In the genomic region with DNA sequence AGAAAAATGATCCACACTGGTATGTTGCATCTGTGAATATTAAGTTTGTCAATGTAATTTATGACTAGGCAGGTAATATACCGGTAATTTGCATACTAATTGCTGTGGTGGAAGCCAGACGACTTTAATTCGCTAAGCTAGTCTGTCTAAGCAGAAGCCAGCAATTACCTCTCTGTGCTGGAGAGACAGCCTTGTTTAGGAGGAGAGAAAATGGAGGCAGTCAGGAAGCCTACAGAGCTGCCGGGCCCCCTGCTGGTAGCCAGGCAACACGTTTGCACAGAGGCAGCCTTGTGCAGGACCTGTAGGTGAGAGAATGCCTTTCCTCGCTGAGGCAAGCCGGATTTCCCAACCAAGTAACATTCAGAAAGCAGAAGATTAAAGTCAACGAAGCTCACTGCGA, we compare ENCODE assay signal across 8 mouse cellular contexts.
DNase-seq lines count a peak whose midpoint lies in the region; ATAC-seq and TF ChIP-seq lines count a peak whose summit lies in the region.

No protein-coding gene starts in this region.

- peak; percentile 82 for TF ChIP-seq CTCF in lung, adult 2 months (IDR thresholded peaks at IDR 0.05; ENCODE audit: insufficient read depth, low read length)

- no peaks in the 10 kb centered on the region for H3K36me3 ChIP-seq in ES-E14 (ENCODE audit: control insufficient read depth, insufficient read depth, low read length, poor library complexity, severe bottlenecking)
- no peaks in the 10 kb centered on the region for H3K36me3 ChIP-seq in forebrain, embryonic 15.5 days

- no peak overlapping the region for H3K4me3 ChIP-seq in ES-E14 (ENCODE audit: insufficient read depth in 1 of 2, low read depth in 1 of 2, low read length in 2 of 2, poor library complexity in 1 of 2, severe bottlenecking in 1 of 2)
- no peak overlapping the region for H3K4me3 ChIP-seq in forebrain, embryonic 15.5 days
- no peak overlapping the region for H3K4me3 ChIP-seq in lung, adult 2 months (replicated peaks; ENCODE audit: extremely low read depth, low read depth, low read length)

- no peak overlapping the region for H3K9ac ChIP-seq in ES-E14 (ENCODE audit: insufficient read depth, low read depth, low read length, poor library complexity, severe bottlenecking)
- H3K9ac ChIP-seq in forebrain, embryonic 15.5 days (replicated peaks): no peak overlapping the region

- H3K27ac ChIP-seq in ES-E14 (ENCODE audit: insufficient read depth, low read depth, low read length, poor library complexity, severe bottlenecking): no peak overlapping the region
- peak overlapping the region; percentile 62 for H3K27ac ChIP-seq in forebrain, embryonic 15.5 days (replicated peaks)

- 4% methylated on average over 9 of the region's 9 CpGs for WGBS in forebrain, embryonic 15.5 days
- WGBS in lung, adult 2 months: 9% methylated on average over 9 of the region's 9 CpGs

- peak; percentile 60 for DNase-seq in ES-E14 (ENCODE audit: low read depth, low spot score)
- DNase-seq in cerebellum, adult 11-12 months: peak; percentile 8
- peak; percentile 45 for DNase-seq in heart, postnatal 25 days (ENCODE audit: low spot score)
- DNase-seq in layer of hippocampus, adult 11-12 months (ENCODE audit: low spot score): peak; percentile 83
- peak; percentile 62 for DNase-seq in lung, adult 2 months
- peak; percentile 64 for DNase-seq in testis, postnatal 14 days (ENCODE audit: low spot score)

- no peak for TF ChIP-seq POLR2A in lung, adult 2 months (IDR thresholded peaks at IDR 0.05; ENCODE audit: borderline replicate concordance, extremely low read depth, low read depth, low read length)

- H3K4me1 ChIP-seq in ES-E14 (ENCODE audit: control insufficient read depth in 2 of 2, insufficient read depth in 2 of 2, low read length in 2 of 2, poor library complexity in 1 of 2): peaks cover 4 to 16% of the 10 kb centered on the region in 2 experiments; a peak in 2 of 4 replicates
- peaks cover 11% of the 10 kb centered on the region for H3K4me1 ChIP-seq in forebrain, embryonic 15.5 days
- H3K4me1 ChIP-seq in lung, adult 2 months (ENCODE audit: control insufficient read depth, insufficient read depth, low read length): peaks cover 2% of the 10 kb centered on the region; the same call in 1 of the 2 replicates

- no peaks in the 10 kb centered on the region for H3K9me3 ChIP-seq in ES-E14 (ENCODE audit: control insufficient read depth, insufficient read depth, low read depth, low read length)
- no peaks in the 10 kb centered on the region for H3K9me3 ChIP-seq in forebrain, embryonic 15.5 days

- H3K4me2 ChIP-seq in forebrain, embryonic 15.5 days (replicated peaks): peak overlapping the region; percentile 16

- intact Hi-C loops in heart, postnatal 25 days (cut with DNase I): loop anchor here (1.0 to 5.0 kb wide), 3 partner anchors 76 to 225 kb away; a partner anchor contains a TSS

- in situ Hi-C loops in ES-E14 (cut with MboI; ENCODE audit: low sequenced_read_pairs in 2 of 2, unreplicated experiment in 2 of 2): no loop called here

- H3K27me3 ChIP-seq in forebrain, embryonic 15.5 days: no peaks in the 10 kb centered on the region

- peak; percentile 96 for ATAC-seq in forebrain, embryonic 15.5 days (replicated peaks)
- ATAC-seq in neutrophil, adult 5-6 weeks (ENCODE audit: extremely low read depth, insufficient number of reproducible peaks, low FRiP score, poor library complexity, severe bottlenecking): peak; percentile 94

TF ChIP-seq in ES-E14, 5 proteins besides CTCF, POLR2A, EP300 and RAD21:
- TF ChIP-seq MAFK (IDR thresholded peaks at IDR 0.05; ENCODE audit: insufficient read depth, low read depth, low read length) (no peak), ZC3H11A (IDR thresholded peaks at IDR 0.05; ENCODE audit: borderline replicate concordance, low read depth, low read length) (peak; percentile 25; the same call in 1 of the 2 replicates)
TF ChIP-seq in ES-E14: peak in this region for 1.

Comparison
In these comparisons a context has a peak if more than half of its experiments do, and no peak if none do; other contexts are left out.
1. DNase-seq: peak in every context shown above with its lines; median percentile 83 in layer of hippocampus, adult 11-12 months; 64 in testis, postnatal 14 days; 62 in lung, adult 2 months; 60 in ES-E14; 45 in heart, postnatal 25 days; 8 in cerebellum, adult 11-12 months.